Mouse (Mus musculus) megakaryocyte, embryonic 14.5 days (primary cell): ENCODE data around the gene Slamf7.

Source experiments
- FLI1 ChIP-seq: IDR thresholded peaks from 2 replicates; pipeline ENCODE4 v1.6.1; 2012; ENCODE audit warnings: low read length, inconsistent platforms, mixed read lengths
- GATA1 ChIP-seq: IDR thresholded peaks from 3 replicates; pipeline ENCODE4 v1.6.1; 2012; ENCODE audit warnings: mixed read lengths, low read length, inconsistent platforms, borderline replicate concordance

DNA sequence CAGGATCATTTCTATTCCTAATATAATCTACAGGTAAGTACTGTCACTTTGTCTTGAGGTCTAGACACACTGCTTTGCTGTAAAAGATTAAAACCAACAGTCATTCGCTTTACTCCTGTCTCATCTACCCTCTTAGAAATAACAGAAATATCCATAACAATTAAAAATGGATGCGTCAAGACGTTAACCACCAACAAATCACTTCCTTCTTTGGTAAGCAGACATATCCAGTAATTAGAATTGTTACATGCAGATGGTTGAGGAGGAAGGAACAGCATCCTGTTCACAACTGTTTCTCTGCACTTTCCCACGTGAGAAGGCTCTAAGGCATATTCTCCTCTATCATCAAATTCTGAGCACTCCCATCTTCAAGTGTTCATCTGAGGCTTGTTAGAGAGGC lies 34.5 kb upstream of the Slamf7 start:
- TF ChIP-seq GATA1 (no peak), FLI1 (no peak)
